Mouse (Mus musculus) embryonic fibroblast, embryonic 13.5 days (primary cell): Measurements from ENCODE around the gene Ezr.

Source experiments
- CTCF ChIP-seq: IDR thresholded peaks from 2 replicates; pipeline ENCODE4 v1.5.1; 2011; ENCODE audit warnings: mild to moderate bottlenecking, control low read depth, low read length, moderate library complexity, borderline replicate concordance; ENCODE audit not compliant: insufficient read depth
- POLR2A ChIP-seq: IDR thresholded peaks from 2 replicates; pipeline ENCODE4 v1.6.1; 2011; ENCODE audit warnings: low read depth, mild to moderate bottlenecking, control low read depth, low read length, moderate library complexity

DNA sequence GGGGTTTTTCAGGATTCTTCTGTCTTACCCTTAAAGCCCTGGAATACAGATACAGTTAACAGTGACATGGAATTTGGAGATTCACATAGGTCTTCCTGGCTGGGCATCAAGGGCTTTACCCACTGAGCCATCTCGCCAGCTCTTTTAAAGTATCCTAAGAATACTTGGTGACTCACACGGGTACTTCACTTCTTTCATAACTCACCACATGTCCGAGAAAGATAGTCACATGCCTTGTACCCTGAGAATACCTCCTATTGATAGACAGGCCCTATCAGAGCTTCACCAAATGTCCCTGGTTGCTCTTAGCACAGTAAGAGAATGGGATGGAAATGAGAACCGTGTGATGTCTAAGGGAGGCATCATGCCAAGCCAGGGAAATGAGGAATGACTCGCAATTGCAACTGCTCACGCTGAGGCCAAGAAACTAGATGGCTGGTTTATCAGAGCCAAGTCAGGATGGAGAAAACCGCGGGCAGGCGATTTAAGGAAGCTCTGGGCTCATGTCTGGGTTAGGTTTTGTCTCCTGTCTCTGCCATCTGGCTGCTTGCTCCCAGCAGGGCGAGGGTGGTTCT lies 44.7 kb upstream of the Ezr start:
- TF ChIP-seq POLR2A (no peak), CTCF (no peak)
